Mouse (Mus musculus) CH12.LX (cell line): ENCODE data around the gene Tdp1. TPM values are rescaled to one million over a fixed set of nuclear protein-coding genes. Genes with fewer than 3 reads are reported as not detected.

ENCODE experiments used
- DNase-seq: peaks from one replicate; pipeline ENCODE4 v3.0.0-alpha.2; 2013; ENCODE audit errors: extremely low read depth
- H3K27ac ChIP-seq: 2 replicates; pipeline ENCODE4 v1.5.1; 2012; ENCODE audit warnings: low read depth, mild to moderate bottlenecking, control low read depth, moderate library complexity; ENCODE audit not compliant: insufficient read depth
- H3K27me3 ChIP-seq: replicated peaks from 2 replicates; pipeline ENCODE3; 2012; ENCODE audit warnings: inconsistent platforms
- H3K36me3 ChIP-seq, 2 experiments: replicated peaks in 1 of 2; 2 replicates each; pipeline versions ENCODE3 to v1.6.1; 2012; ENCODE audit warnings: inconsistent platforms in 1 of 2, low read length in 1 of 2, mild to moderate bottlenecking in 1 of 2, mixed read lengths in 1 of 2, moderate library complexity in 1 of 2; ENCODE audit not compliant: control insufficient read depth in 1 of 2, insufficient read depth in 1 of 2
- H3K4me1 ChIP-seq, 2 experiments: 2 replicates each; pipeline ENCODE4 v1.6.1; 2012; ENCODE audit warnings: inconsistent platforms in 1 of 2, moderate library complexity in 1 of 2; ENCODE audit not compliant: insufficient read depth in 2 of 2, control insufficient read depth in 1 of 2
- H3K4me2 ChIP-seq: 2 replicates; pipeline ENCODE4 v1.6.1; 2012; ENCODE audit warnings: low read depth, mild to moderate bottlenecking, control low read depth; ENCODE audit not compliant: poor library complexity, insufficient read depth, severe bottlenecking
- H3K4me3 ChIP-seq, 3 experiments: fragments of 150-350 bp in 1 of 3; sonication (generic) in 1 of 3; replicated peaks in 1 of 3; 2 replicates each; pipeline versions ENCODE3 to v1.5.1; 2011 to 2012; ENCODE audit warnings: low read depth in 2 of 3, low read length in 2 of 3, mild to moderate bottlenecking in 2 of 3, moderate library complexity in 2 of 3, control low read depth in 1 of 3, improper control_type of control experiment in 1 of 3, inconsistent platforms in 1 of 3, mixed read lengths in 1 of 3; ENCODE audit not compliant: poor library complexity in 1 of 3
- H3K79me2 ChIP-seq: replicated peaks from 2 replicates; pipeline ENCODE4 v1.6.1; 2012; ENCODE audit warnings: mild to moderate bottlenecking, moderate library complexity; ENCODE audit not compliant: control insufficient read depth, poor library complexity, insufficient read depth, severe bottlenecking; ENCODE audit errors: extremely low read depth
- H3K9ac ChIP-seq: 2 replicates; pipeline ENCODE4 v1.6.1; 2012; ENCODE audit warnings: low read depth, mild to moderate bottlenecking, control low read depth, moderate library complexity; ENCODE audit not compliant: insufficient read depth
- H3K9me3 ChIP-seq: replicated peaks from 2 replicates; pipeline ENCODE3; 2012; ENCODE audit warnings: low read length, inconsistent platforms, mixed read lengths
- BHLHE40 ChIP-seq: IDR thresholded peaks from 2 replicates; pipeline ENCODE4 v1.6.1; 2011; ENCODE audit warnings: mild to moderate bottlenecking, low read depth, low read length, improper control_type of control experiment
- CHD1 ChIP-seq: IDR thresholded peaks from 2 replicates; pipeline ENCODE4 v1.6.1; 2012; ENCODE audit warnings: low read depth, low read length, improper control_type of control experiment, inconsistent platforms
- CHD2 ChIP-seq: IDR thresholded peaks from 2 replicates; pipeline ENCODE4 v1.6.1; 2011; ENCODE audit warnings: low read length, improper control_type of control experiment
- ELF1 ChIP-seq: IDR thresholded peaks from 2 replicates; pipeline ENCODE4 v1.6.1; 2014; ENCODE audit warnings: low read depth, mild to moderate bottlenecking, inconsistent platforms, low read length, improper control_type of control experiment
- EP300 ChIP-seq: IDR thresholded peaks from 2 replicates; pipeline ENCODE4 v1.6.1; 2011; ENCODE audit warnings: low read length, improper control_type of control experiment
- ETS1 ChIP-seq: conservative IDR thresholded peaks from 2 replicates; pipeline ENCODE4 v1.6.1; 2012; ENCODE audit warnings: low read depth, mild to moderate bottlenecking, inconsistent platforms, low read length, improper control_type of control experiment, moderate library complexity
- GABPA ChIP-seq: IDR thresholded peaks from 2 replicates; pipeline ENCODE4 v1.6.1; 2012; ENCODE audit warnings: low read depth, low read length, improper control_type of control experiment, inconsistent platforms; ENCODE audit not compliant: insufficient replicate concordance
- HCFC1 ChIP-seq: IDR thresholded peaks from 2 replicates; pipeline ENCODE4 v1.6.1; 2012; ENCODE audit warnings: low read depth, mild to moderate bottlenecking, inconsistent platforms, low read length, improper control_type of control experiment
- IRF4 ChIP-seq: IDR thresholded peaks from 2 replicates; pipeline ENCODE4 v1.6.1; 2014; ENCODE audit warnings: low read depth, mild to moderate bottlenecking, inconsistent platforms, low read length, improper control_type of control experiment
- JUN ChIP-seq: IDR thresholded peaks from 2 replicates; pipeline ENCODE4 v1.6.1; 2011; ENCODE audit warnings: low read depth, mild to moderate bottlenecking, low read length, improper control_type of control experiment, moderate library complexity; ENCODE audit not compliant: insufficient read depth
- MAFK ChIP-seq: IDR thresholded peaks from 2 replicates; pipeline ENCODE4 v1.6.1; 2011; ENCODE audit warnings: low read length, improper control_type of control experiment; ENCODE audit not compliant: insufficient replicate concordance
- MAX ChIP-seq: IDR thresholded peaks from 2 replicates; pipeline ENCODE4 v1.6.1; 2011; ENCODE audit warnings: low read length, improper control_type of control experiment
- MXI1 ChIP-seq: IDR thresholded peaks from 2 replicates; pipeline ENCODE4 v1.6.1; 2011; ENCODE audit warnings: mild to moderate bottlenecking, low read depth, low read length, improper control_type of control experiment
- MYC ChIP-seq: IDR thresholded peaks from 2 replicates; pipeline ENCODE4 v1.6.1; 2011; ENCODE audit warnings: low read depth, mild to moderate bottlenecking, improper control_type of control experiment, low read length
- NRF1 ChIP-seq: IDR thresholded peaks from 2 replicates; pipeline ENCODE4 v1.6.1; 2014; ENCODE audit warnings: low read depth, mild to moderate bottlenecking, inconsistent platforms, low read length, improper control_type of control experiment, moderate library complexity
- RAD21 ChIP-seq: IDR thresholded peaks from 2 replicates; pipeline ENCODE4 v1.6.1; 2011; ENCODE audit warnings: low read depth, mild to moderate bottlenecking, low read length, improper control_type of control experiment, moderate library complexity
- SIN3A ChIP-seq: IDR thresholded peaks from 2 replicates; pipeline ENCODE4 v1.6.1; 2012; ENCODE audit warnings: low read length, improper control_type of control experiment, inconsistent platforms
- UBTF ChIP-seq: IDR thresholded peaks from 2 replicates; pipeline ENCODE4 v1.6.1; 2012; ENCODE audit warnings: low read depth, mild to moderate bottlenecking, inconsistent platforms, low read length, improper control_type of control experiment, moderate library complexity
- ZC3H11A ChIP-seq: IDR thresholded peaks from 2 replicates; pipeline ENCODE4 v1.6.1; 2012; ENCODE audit warnings: low read depth, mild to moderate bottlenecking, inconsistent platforms, low read length, improper control_type of control experiment
- ZKSCAN1 ChIP-seq: IDR thresholded peaks from 2 replicates; pipeline ENCODE4 v1.6.1; 2012; ENCODE audit warnings: low read depth, inconsistent platforms, low read length, improper control_type of control experiment, borderline replicate concordance
- ZMIZ1 ChIP-seq: IDR thresholded peaks from 2 replicates; pipeline ENCODE4 v1.6.1; 2012; ENCODE audit warnings: low read depth, mild to moderate bottlenecking, inconsistent platforms, low read length, improper control_type of control experiment
- ZNF384 ChIP-seq: IDR thresholded peaks from 2 replicates; pipeline ENCODE4 v1.6.1; 2012; ENCODE audit warnings: low read depth, low read length, improper control_type of control experiment, inconsistent platforms
- dilution Hi-C: fragments of 300-500 bp; cut with MboI; formaldehyde crosslinking; loops from 2 replicates; pipeline ENCODE4 v1.14.3; 2020; ENCODE audit warnings: low sequenced_read_pairs; ENCODE audit not compliant: extremely low pct_unique_long_range_greater_than_20kb, extremely low pct_ligation_motif_present
- in situ Hi-C: fragments of 300-500 bp; cut with MboI; formaldehyde crosslinking; loops from 3 replicates; pipeline ENCODE4 v1.14.3; 2019; ENCODE audit warnings: low sequenced_read_pairs, low pct_ligation_motif_present, low pct_unique_long_range_greater_than_20kb, mixed read lengths
- polyA plus RNA-seq: library from polyadenylated mRNA; unstranded; fragments of >175 nt; gene quantifications from 2 replicates; pipeline ENCODE4 v1.2.1, GENCODE M21; 2012; ENCODE audit warnings: low read depth; ENCODE audit not compliant: insufficient read length
- total RNA-seq, 2 experiments: library from RNA; depleted of rRNA; stranded (reverse); fragments of 300-350 nt in 1 of 2; fragments of >200 nt in 1 of 2; gene quantifications; 2 replicates each; pipeline ENCODE4 v1.2.3; 2012 to 2014

Gene Tdp1
- total and polyA plus RNA-seq, 3 experiments: 16.9 to 53.7 (median 27.4) TPM

GRCm38 (mm10) chr12:100001910-100002309 lies 117.6 kb downstream of the Tdp1 start:
- in situ Hi-C loops: no loop called here
- H3K4me2 ChIP-seq: no peak overlapping the region
- H3K4me3 ChIP-seq: no peak overlapping the region
- no peaks in the 10 kb centered on the region for H3K9me3 ChIP-seq
- H3K36me3 ChIP-seq: no peaks in the 10 kb centered on the region
- TF ChIP-seq ZKSCAN1 (no peak), ZNF384 (no peak), HCFC1 (no peak), ETS1 (no peak), JUN (no peak), ZC3H11A (no peak), NRF1 (no peak), ZMIZ1 (no peak), MYC (no peak), ELF1 (no peak), BHLHE40 (no peak), IRF4 (no peak), SIN3A (no peak), MAX (no peak)
- dilution Hi-C loops: no loop called here
- H3K4me1 ChIP-seq: peaks cover 0 to 19% of the 10 kb centered on the region in 2 experiments; a peak in 2 of 4 replicates
- no peaks in the 10 kb centered on the region for H3K27me3 ChIP-seq
- no peak overlapping the region for H3K9ac ChIP-seq
- no peak overlapping the region for H3K27ac ChIP-seq
- no peaks in the 10 kb centered on the region for H3K79me2 ChIP-seq
- DNase-seq: no peak

- no peaks in the 10 kb centered on the region for H3K27me3 ChIP-seq
- no peaks in the 10 kb centered on the region for H3K36me3 ChIP-seq
- no peaks in the 10 kb centered on the region for H3K79me2 ChIP-seq
- H3K9ac ChIP-seq: no peak overlapping the region
- H3K4me2 ChIP-seq: no peak overlapping the region
- TF ChIP-seq ETS1: no peak
- TF ChIP-seq EP300: no peak
- TF ChIP-seq MAFK: no peak
- TF ChIP-seq CHD2: no peak
- no peak for TF ChIP-seq BHLHE40
- TF ChIP-seq UBTF: no peak
- no peak for TF ChIP-seq GABPA
- no peak for TF ChIP-seq HCFC1
- no peak for TF ChIP-seq IRF4
- TF ChIP-seq RAD21: no peak
- no peak for TF ChIP-seq MXI1
- no peak for TF ChIP-seq SIN3A
- TF ChIP-seq CHD1: no peak
- H3K9me3 ChIP-seq: no peaks in the 10 kb centered on the region
- dilution Hi-C loops: no loop called here
- no peak overlapping the region for H3K4me3 ChIP-seq
- no peak overlapping the region for H3K27ac ChIP-seq
- H3K4me1 ChIP-seq: peaks cover 0 to 29% of the 10 kb centered on the region in 2 experiments; a peak in 2 of 4 replicates
- in situ Hi-C loops: no loop called here
- DNase-seq: no peak
Measured at GRCm38 (mm10) chr12:100002914-100003587, 118.7 kb downstream of the Tdp1 start.

Other genes starting within 250 kb of the Tdp1 start
- 6.6 and 7.9 TPM in 2 replicates for gene Efcab11, start 78 bp upstream of the Tdp1 start, total RNA-seq (2012; rRNA removed)
- 11.1 and 12.2 TPM in 2 replicates for gene Efcab11, start 78 bp upstream of the Tdp1 start, total RNA-seq (2014; rRNA removed)
- 6.6 and 8.0 TPM in 2 replicates for gene Efcab11, start 78 bp upstream of the Tdp1 start, polyA plus RNA-seq
- gene Kcnk13, start 80.0 kb downstream of the Tdp1 start, total RNA-seq (2012; rRNA removed): 0.08 and 0.13 TPM in 2 replicates
- gene Kcnk13, start 80.0 kb downstream of the Tdp1 start, total RNA-seq (2014; rRNA removed): not detected in 2 replicates
- not detected in 2 replicates for gene Kcnk13, start 80.0 kb downstream of the Tdp1 start, polyA plus RNA-seq
- 244 and 326 TPM in 2 replicates for gene Psmc1, start 225.6 kb downstream of the Tdp1 start, total RNA-seq (2012; rRNA removed)
- 278 and 297 TPM in 2 replicates for gene Psmc1, start 225.6 kb downstream of the Tdp1 start, total RNA-seq (2014; rRNA removed)
- 501 and 701 TPM in 2 replicates for gene Psmc1, start 225.6 kb downstream of the Tdp1 start, polyA plus RNA-seq